Mouse (Mus musculus): ENCODE measurements around the gene Slc22a23. TPM values are rescaled to one million over a fixed set of nuclear protein-coding genes. Genes with fewer than 3 reads are reported as not detected.
"Not testable (repeated sequence)": the region's sequence is repeated elsewhere in the genome, so short reads cannot be mapped to it uniquely, and the experiment has no call there.

The Slc22a23 gene
- 10 to 100 TPM; 66.2 to 70.6 TPM for total RNA-seq (2021)
- long read RNA-seq, experiment 1, full-length matches to known transcripts, result 12 of 44 reads
- long read RNA-seq, experiment 1, partial matches to known transcripts, result 5 of 44 reads
- long read RNA-seq, experiment 1, other reads (novel, unspliced or antisense), result 27 of 44 reads
- long read RNA-seq, experiment 2, full-length matches to known transcripts, result 7 of 30 reads
- long read RNA-seq, experiment 2, partial matches to known transcripts, result 3 of 30 reads
- long read RNA-seq, experiment 2, other reads (novel, unspliced or antisense), result 20 of 30 reads

DNA sequence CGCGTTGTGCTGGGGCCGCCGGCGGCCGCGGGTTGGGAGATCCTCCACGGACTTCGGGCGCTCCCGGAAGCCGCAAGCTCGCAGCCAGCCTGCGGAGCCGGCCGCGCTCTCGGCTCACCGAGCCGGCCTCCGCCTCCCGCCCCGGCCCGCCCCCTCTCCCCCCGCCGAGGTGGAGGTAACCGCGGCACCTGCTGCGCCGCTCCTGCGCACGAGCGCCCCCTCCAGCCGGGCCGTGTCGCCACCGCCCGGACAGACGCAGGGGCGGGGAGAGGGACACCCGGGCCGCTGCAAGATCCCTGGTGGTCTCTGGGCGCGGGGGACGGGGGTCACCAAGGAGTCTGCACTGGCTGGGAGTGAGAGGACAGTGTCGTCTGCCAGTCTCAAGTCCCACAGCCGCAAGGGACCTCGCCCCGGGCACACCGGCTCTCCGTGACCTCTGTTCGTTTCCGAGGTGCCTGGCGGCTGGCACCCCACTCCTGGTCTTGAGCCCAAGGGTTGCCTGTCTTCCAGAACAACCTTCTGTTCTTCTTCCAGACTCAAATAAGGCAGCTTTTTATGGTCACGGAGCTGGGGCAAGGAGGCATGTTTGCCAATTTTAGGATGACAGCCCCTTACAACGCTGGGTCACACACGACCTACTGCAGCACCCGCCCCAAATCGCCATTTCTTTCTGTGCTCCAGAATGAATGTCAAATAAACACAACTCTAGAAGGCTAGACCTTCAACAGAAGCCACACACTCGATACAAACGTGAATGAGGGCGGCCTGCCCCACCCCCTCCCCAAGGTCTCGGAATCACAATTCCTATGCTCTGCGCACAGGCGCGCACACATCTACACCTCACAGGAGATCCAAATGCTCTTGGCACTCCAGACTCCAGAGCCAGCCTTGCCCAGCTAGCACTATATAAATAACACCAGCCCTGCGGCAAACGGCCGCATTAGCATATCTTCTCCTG lies at the start of gene Slc22a23:
TSS of gene Slc22a23 (minus strand) at position 55 of the 958 bp plus-strand sequence.
- intact Hi-C loops (cut with DNase I), result loop anchor here (10.0 kb wide), 2 partner anchors 291 to 529 kb away; partner anchors contain the start of gene Prpf4b

DNA sequence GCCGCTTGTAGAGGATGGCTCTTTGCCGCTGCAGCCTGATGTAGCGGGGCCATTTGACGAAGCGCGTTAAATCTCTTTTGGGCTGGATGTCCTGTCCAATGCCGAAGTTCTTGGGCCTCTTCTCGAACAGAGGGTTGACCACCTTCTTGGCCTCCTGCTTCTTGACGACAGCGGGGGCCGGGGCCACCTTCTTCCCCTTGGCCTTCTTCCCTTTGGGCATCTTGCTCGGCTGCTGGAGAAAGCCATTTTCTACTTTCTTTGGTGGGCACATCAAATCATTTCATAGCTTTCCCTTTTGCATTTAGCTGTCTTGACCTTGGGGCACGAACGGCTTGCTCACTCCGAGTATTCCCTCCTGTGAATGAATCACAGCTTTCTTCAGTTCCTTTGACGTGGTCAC lies 49.3 kb upstream of the Slc22a23 start:
- intact Hi-C loops (cut with DNase I); DNase-seq (ENCODE audit: low spot score in 2 of 2): not testable (repeated sequence)

More for the DNA sequence above, at the start of gene Slc22a23:
- DNase-seq (ENCODE audit: low spot score in 2 of 2), result peak; percentile 75

DNA sequence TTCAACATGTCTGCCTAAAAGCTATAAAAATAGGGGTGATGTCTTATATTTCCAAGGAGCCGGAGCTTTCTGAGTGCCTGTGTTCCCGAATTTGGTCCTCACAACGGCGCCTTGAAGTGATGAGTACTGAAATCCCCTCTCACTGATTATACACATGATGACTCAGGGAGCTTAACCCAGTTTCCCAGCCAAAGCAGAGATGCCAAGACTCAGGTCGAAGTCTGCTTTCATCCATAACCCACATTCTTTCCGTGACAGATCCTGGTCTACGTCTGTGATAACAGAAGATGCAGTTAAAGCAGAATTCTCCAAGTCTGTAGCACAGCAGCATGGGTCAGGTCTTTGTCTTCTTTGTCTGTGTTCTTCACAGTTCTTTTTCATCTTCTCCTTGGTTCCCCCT lies 47.4 kb upstream of the Slc22a23 start:
- no peak for DNase-seq (ENCODE audit: low spot score in 2 of 2)
- intact Hi-C loops (cut with DNase I), result no loop called here

DNA sequence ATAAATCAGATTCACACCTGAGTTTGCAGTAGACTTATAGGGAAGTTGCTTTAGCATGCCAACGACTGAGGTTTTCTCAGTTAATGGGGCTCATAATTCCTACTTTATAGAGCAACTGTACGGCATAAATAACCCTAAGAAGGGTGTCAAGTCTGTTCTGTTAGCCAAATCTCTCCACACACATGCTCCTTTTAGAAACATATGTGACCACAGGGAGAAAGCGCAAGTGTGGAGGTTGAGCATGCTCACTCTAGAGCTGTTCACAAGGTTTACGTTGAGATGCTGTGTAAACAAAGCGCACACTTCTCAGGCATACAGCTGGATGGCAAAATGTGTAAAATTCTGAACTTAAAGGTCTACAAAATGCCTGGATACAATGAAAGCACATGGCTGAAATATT lies 43.2 kb upstream of the Slc22a23 start:
- no peak for DNase-seq (ENCODE audit: low spot score in 2 of 2)
- intact Hi-C loops (cut with DNase I), result no loop called here

DNA sequence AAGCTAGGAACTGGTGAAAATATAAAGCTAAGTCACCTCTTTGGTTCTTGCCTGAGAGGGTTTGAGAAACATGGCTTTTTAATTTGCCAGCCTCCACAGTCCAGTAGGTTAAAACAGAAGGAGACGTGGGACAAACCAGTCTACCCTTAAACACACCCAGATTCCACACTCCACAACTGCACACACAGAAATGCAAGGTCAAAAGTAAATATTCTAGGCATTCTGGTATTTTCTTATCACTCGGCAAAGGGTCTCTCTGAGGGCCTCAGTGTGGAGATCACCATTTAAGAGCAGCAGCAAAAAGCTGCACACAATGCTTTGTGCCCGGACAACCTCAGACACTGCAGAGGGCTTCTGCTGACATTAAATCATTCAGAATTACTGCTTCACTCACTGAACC lies 38.4 kb upstream of the Slc22a23 start:
- DNase-seq (ENCODE audit: low spot score in 2 of 2), result no peak
- intact Hi-C loops (cut with DNase I), result no loop called here

DNA sequence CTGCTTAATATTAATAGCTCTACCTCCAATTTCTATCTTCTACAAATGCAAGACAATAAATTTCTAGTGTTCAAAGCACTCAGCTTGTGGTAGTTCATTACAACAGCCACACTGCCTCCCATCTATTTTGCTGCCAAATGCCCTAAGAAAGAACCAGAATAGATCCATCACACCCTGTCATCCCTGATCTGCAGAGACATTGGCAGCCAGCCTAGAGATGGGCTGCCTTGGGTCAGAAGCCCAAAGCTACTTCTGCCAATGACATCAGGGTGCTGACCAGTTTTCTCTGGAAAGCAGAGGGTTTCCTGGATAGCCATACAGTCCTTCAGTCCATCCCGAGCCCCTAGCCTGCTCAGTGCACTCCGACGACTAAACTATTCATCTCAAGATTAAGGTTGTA lies 33.9 kb upstream of the Slc22a23 start:
- intact Hi-C loops (cut with DNase I), result no loop called here
- no peak for DNase-seq (ENCODE audit: low spot score in 2 of 2)

DNA sequence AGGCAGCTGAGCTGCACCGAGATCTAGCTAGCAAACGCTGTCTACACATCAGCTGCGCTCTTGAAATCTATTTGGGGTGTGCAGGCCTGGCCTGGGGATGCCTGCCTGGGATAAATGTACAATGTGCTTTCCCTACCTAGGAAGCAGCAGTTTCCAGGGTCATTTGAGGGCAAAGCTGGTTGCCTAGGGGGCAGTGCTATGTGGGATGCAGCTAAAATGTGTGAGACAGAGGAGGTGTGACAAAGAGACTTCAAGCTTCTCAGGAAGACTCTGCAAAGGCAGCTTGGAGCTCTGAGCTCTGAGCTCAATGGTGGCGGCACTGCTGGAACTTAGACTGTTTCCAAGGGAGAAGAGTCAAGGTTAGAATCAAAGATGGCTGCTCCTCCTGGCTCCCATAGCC lies 30.2 kb upstream of the Slc22a23 start:
- intact Hi-C loops (cut with DNase I), result no loop called here
- DNase-seq (ENCODE audit: low spot score in 2 of 2), result peak; percentile 21 to 47

DNA sequence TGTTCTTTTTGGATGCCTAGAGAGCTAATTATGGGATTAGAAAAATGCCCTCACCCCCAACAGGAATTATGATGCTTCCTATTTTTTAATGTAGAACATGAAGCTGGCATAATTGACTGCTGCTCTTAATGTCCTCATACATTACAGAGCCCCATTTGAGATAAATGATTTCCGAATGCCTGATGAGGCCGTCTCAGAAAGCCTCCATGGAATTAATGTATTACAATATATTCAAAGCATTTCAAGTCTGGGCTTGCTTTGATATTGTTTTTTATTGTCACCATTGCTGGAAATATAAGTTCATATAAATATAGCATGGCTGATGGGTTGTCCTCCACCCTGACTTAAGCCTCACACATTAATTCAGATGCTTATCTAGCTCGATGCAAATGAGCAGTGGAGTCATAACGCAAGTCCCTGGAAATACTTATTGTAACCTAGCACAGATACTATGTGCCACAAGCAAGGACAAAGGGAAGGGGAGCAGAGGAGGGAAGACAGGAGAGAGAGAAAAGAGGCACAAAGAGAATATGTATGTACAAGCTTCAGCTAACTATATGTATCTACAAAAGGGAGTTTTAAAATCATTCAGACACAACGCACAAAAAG lies 28.0 kb upstream of the Slc22a23 start:
- intact Hi-C loops (cut with DNase I), result no loop called here
- no peak for DNase-seq (ENCODE audit: low spot score in 2 of 2)

DNA sequence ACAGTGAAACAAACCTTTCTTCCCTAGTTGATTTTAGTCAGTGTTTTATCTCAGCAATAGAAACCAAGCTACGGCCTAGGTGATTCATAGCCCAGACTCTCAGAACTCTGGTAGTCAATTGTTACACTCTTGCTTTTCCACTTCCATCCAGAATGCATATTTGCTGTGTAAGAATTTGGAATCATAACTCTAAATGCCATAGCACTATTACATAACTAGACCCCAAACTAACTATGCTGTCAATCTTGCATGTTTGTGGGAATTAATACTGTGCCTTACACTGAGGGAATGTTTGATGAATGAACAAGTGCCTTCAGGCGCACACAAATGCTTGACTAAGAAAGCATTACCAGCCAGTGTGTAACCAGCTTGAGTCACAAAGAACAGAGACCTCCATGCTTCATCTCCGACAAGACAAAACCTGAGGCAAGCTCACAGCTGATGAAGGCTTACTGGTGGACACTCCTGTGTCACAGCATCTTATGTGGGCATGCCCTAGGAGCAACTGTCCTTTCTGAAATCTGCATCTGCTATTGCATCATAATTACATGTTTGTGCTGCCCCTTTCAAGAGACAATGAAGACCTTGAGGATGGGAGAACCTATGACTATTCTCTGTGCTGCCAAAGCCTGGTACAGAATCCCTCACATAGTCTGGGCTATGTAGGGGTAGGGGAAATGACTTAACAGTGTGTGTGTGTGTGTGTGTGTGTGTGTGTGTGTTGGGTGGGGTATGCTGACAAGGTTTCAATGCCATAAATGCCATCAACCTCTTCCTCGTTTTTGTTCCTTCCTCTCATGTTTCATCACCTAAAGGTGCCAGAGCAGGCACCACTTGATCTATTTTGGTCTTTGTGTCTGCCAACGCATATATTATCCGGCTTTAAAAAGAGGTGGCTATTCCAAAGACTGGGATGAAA lies 27.2 kb upstream of the Slc22a23 start:
- intact Hi-C loops (cut with DNase I), result no loop called here
- peak; percentile 5 to 24 for DNase-seq (ENCODE audit: low spot score in 2 of 2)

DNA sequence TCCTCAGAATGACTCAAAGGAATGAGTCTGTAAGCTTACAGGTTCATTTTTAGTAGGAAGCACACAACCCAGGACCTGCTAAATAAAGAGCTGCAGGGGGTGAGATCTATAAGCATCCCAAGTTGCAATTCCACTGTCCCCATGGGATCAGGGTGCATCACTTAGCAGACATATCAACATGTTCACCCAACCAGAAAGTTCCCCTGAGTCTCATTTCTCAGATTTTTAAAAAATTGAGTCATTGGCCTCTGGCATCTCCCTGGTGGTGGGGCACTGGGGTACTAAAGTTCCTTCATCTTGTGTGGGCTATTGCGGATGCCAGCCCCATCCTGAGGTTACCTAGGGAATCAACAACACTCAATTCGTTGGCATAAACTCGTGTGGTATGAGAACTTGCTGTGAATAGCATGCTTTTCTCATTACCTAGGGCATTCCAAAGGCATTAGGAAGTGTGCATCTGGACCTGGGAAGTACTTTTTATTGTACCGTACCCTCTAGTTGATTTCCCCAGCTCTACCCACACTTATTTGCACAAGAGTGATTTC lies 25.4 kb upstream of the Slc22a23 start:
- intact Hi-C loops (cut with DNase I), result no loop called here
- DNase-seq (ENCODE audit: low spot score in 2 of 2), result no peak

DNA sequence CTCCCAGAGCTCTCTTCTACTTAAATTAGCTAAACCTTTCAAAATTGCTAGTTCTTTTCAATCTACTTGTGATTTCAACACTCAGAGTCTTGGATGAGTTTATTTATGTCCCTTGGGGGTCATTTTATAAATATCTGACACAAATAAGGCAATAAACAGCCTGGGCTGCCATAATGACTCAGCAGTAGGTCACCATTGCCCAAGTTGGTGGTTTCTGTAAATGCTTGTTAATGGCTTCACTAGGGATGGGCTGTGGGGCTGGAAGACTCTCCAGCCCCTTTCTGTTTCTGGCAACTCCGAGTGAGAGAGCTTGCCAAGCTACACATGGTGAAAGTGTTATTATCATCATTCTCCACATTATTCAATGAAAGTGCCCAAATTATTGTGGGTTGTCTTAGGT lies 20.2 kb upstream of the Slc22a23 start:
- no peak for DNase-seq (ENCODE audit: low spot score in 2 of 2)
- intact Hi-C loops (cut with DNase I), result no loop called here

DNA sequence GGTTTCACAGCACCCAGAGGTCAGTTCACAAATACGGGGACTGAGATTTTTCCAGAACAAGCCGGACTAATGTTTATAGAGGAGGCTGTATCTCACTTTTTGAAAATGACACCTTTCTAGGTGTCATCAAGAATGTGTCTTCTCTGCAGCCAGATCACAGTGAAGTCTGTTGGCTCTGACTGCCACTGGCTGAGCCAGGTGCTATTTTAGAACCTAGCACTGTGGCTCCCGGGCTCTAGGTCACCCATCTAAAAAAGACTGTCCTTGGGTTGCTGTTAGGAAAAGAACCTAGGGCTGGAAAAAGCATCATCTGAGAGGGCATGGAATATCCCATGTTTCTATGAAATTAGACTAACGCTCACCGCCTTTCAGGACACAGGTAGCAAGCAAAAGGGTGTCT lies 10.7 kb upstream of the Slc22a23 start:
- DNase-seq (ENCODE audit: low spot score in 2 of 2), result no peak
- intact Hi-C loops (cut with DNase I), result no loop called here

DNA sequence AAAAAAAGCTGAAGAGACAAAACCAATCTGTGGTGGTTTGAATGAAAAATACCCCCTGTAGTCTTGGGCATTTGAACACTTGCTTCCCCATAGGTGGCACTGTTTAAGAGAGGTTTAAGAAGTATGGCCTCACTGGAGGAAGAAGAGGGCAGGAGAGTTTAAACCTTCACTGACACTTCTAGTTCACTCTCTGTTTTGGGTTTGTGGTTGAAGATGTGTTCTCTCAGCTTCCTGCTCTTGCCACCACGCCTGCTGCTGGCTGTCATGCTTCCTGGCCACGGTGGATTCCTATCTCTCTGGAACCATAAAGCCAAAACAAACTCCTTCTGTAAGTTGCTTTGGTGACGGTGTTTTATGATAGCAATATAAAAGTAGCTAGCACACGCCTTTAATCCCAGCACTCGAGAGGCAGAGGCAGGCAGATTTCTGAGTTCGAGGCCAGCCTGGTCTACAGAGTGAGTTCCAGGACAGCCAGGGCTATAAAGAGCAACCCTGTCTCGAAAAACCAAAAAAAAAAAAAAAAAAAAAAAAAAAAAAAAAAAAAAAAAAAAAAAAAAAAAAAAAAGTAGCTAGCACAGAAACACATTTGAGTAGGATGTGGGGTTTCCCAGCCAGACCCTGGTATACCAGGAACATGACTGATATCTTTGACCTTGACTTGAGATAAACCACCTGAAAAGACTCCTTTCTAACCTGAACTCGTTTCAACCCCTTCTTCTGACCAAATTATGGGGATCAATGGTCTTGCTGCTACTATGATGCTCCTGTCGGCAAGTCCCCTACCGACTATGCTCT lies 10.0 kb upstream of the Slc22a23 start:
- intact Hi-C loops (cut with DNase I), result no loop called here
- DNase-seq (ENCODE audit: low spot score in 2 of 2), result no peak

DNA sequence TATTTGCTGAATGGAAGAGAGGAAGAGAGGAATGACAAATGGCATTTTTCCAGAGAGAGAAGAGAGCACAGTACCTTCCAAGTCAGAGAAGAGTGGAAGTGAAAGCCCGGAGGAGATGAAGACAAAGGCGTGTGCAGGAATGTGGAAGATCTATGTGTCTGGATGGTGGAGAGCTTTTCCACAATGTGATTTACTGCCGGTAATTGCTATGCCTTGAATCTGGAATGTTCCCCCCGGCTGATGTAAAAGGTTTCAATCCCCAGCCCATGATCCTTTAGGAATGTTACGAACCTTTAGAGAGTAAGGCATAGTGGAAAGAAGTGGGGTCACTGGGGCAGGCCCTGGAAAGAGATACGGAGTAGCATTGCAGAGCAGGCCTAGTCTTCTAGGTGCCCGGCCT lies 8.3 kb upstream of the Slc22a23 start:
- intact Hi-C loops (cut with DNase I), result no loop called here
- DNase-seq (ENCODE audit: low spot score in 2 of 2), result no peak

DNA sequence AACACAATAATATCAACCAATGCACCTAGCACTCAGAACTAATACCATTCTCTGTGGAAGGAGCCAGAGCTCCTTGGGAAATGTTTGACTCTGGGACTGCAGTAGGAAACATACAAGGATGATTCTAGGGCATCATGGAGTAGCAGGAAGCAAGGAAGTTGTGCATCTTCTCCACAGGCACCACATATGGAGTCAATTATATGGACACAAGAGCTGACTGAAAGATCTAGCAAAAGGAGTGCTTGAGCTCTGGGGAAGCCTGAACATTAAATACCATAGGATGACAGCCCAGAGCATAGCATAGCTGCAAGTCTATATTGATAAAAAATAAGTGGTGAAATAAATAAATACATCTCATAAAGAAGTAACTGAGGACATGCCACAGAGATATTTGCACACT lies 6.5 kb upstream of the Slc22a23 start:
- intact Hi-C loops (cut with DNase I), result no loop called here
- no peak for DNase-seq (ENCODE audit: low spot score in 2 of 2)

DNA sequence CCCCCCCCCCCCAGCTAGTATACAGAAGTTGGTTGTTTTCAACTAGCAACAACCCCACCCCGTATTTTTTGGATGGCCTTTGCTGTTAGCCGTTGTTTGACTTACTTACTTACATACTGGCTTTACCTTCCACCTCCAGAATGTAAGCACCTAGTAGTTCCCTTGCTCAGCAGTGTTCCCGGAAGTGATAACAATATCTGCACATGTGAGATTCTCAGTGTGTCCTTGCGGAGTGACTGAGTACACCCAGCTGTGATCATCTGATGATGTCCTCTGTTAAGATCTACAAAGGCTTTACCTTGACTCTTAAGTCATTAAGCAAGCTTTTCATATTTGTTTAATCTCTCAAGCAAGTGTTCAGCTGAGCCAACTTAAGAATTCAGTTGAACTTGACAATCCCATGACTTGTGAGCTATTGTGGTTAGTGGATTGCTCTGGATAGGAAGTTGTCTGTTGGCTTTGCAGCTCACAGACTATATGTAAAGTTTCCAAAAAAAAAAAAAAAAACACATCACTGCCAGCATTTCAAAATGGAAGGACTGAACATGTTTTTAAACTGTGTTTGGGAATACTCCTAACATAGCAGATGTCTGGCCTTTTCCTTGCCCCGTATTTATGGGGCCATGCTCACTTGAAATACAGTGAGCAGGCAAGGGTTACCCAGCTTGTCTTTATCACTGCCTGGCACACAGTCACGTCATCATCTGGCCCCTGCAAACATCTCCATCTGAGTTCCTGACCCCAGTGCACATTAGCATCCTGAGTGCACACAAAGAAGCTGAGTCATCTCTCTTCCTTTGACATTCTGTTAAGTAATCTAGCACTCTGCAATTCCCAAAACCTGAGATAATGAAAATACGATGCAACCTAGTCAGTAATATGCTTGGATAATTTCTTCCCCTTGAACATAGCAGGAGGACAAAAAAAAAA lies 3.2 kb upstream of the Slc22a23 start:
- no peak for DNase-seq (ENCODE audit: low spot score in 2 of 2)
- intact Hi-C loops (cut with DNase I), result loop anchor here (10.0 kb wide), 2 partner anchors 293 to 527 kb away; partner anchors contain the start of gene Prpf4b

DNA sequence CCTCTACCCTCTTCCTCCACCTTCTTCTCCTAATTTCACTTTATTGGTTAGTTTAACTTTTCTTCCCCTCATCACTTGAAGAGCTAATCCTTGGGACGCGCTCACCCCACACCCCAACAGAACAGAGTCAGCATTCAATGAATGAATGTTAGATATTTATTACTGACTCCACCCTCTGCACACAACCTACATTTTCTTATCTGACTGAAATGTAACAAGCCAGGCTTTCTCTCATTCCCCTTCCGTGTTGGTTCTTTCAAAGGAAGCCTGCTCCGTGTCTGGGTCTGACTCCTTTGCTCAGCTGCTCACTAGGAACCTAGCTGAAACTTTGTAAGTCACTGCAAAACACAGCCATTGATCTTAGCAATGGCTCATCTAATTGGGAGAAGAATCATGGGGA lies 1.8 kb upstream of the Slc22a23 start:
- intact Hi-C loops (cut with DNase I), result loop anchor here (10.0 kb wide), 2 partner anchors 292 to 528 kb away; partner anchors contain the start of gene Prpf4b
- DNase-seq (ENCODE audit: low spot score in 2 of 2), result no peak

All from left cerebral cortex, postnatal 14 days (tissue).